Mouse (Mus musculus): ENCODE data around the gene Map2k6. TPM values are rescaled to one million over a fixed set of nuclear protein-coding genes. Genes with fewer than 3 reads are reported as not detected.

The Map2k6 gene
- total RNA-seq, 2 experiments from 2014 or later, result 24.0 to 30.4 TPM

- DNase-seq, result no peak
- intact Hi-C loops (cut with DNase I; ENCODE audit: low total_unique reads), result no loop called here
Observed at GRCm38 (mm10) chr11:110476361-110477151, 77.6 kb downstream of the Map2k6 start.

GRCm38 (mm10) chr11:110477961-110478869, 79.3 kb downstream of the Map2k6 start:
- DNase-seq, result no peak
- intact Hi-C loops (cut with DNase I; ENCODE audit: low total_unique reads), result no loop called here

GRCm38 (mm10) chr11:110478978-110479384, 80.1 kb downstream of the Map2k6 start:
- no peak for DNase-seq
- intact Hi-C loops (cut with DNase I; ENCODE audit: low total_unique reads), result no loop called here

GRCm38 (mm10) chr11:110481406-110481805, 82.5 kb downstream of the Map2k6 start:
- intact Hi-C loops (cut with DNase I; ENCODE audit: low total_unique reads), result no loop called here
- DNase-seq, result no peak

GRCm38 (mm10) chr11:110482176-110482575, 83.3 kb downstream of the Map2k6 start:
- intact Hi-C loops (cut with DNase I; ENCODE audit: low total_unique reads), result no loop called here
- DNase-seq, result no peak

GRCm38 (mm10) chr11:110482649-110483048, 83.7 kb downstream of the Map2k6 start:
- intact Hi-C loops (cut with DNase I; ENCODE audit: low total_unique reads), result no loop called here
- no peak for DNase-seq

- DNase-seq, result no peak
- intact Hi-C loops (cut with DNase I; ENCODE audit: low total_unique reads), result no loop called here
Observed at GRCm38 (mm10) chr11:110483165-110483564, 84.2 kb downstream of the Map2k6 start.

GRCm38 (mm10) chr11:110484426-110484825, 85.5 kb downstream of the Map2k6 start:
- intact Hi-C loops (cut with DNase I; ENCODE audit: low total_unique reads), result no loop called here
- DNase-seq, result no peak

GRCm38 (mm10) chr11:110485081-110485480, 86.2 kb downstream of the Map2k6 start:
- no peak for DNase-seq
- intact Hi-C loops (cut with DNase I; ENCODE audit: low total_unique reads), result no loop called here

- intact Hi-C loops (cut with DNase I; ENCODE audit: low total_unique reads), result no loop called here
- no peak for DNase-seq
Observed at GRCm38 (mm10) chr11:110487796-110488195, 88.9 kb downstream of the Map2k6 start.

GRCm38 (mm10) chr11:110488301-110488700, 89.4 kb downstream of the Map2k6 start:
- no peak for DNase-seq
- intact Hi-C loops (cut with DNase I; ENCODE audit: low total_unique reads), result no loop called here

GRCm38 (mm10) chr11:110495323-110496060, 96.6 kb downstream of the Map2k6 start:
- no peak for DNase-seq
- intact Hi-C loops (cut with DNase I; ENCODE audit: low total_unique reads), result no loop called here

- DNase-seq, result peak; percentile 40
- intact Hi-C loops (cut with DNase I; ENCODE audit: low total_unique reads), result no loop called here
Observed at GRCm38 (mm10) chr11:110496061-110496446, 97.1 kb downstream of the Map2k6 start.

- no peak for DNase-seq
- intact Hi-C loops (cut with DNase I; ENCODE audit: low total_unique reads), result no loop called here
Observed at GRCm38 (mm10) chr11:110497743-110498142, 98.8 kb downstream of the Map2k6 start.

- intact Hi-C loops (cut with DNase I; ENCODE audit: low total_unique reads), result no loop called here
- peak; percentile 26 for DNase-seq
Observed at GRCm38 (mm10) chr11:110498651-110499213, 99.8 kb downstream of the Map2k6 start.

GRCm38 (mm10) chr11:110502937-110503670, 104.2 kb downstream of the Map2k6 start:
- DNase-seq, result no peak
- intact Hi-C loops (cut with DNase I; ENCODE audit: low total_unique reads), result loop anchor here (10.0 kb wide), 1 partner anchor 1022 kb away; no protein-coding TSS in a partner anchor

- no peak for DNase-seq
- intact Hi-C loops (cut with DNase I; ENCODE audit: low total_unique reads), result no loop called here
Observed at GRCm38 (mm10) chr11:110511466-110511865, 112.5 kb downstream of the Map2k6 start.

- DNase-seq, result no peak
- intact Hi-C loops (cut with DNase I; ENCODE audit: low total_unique reads), result no loop called here
Observed at GRCm38 (mm10) chr11:110518648-110519047, 119.7 kb downstream of the Map2k6 start.

GRCm38 (mm10) chr11:110522906-110523305, 124.0 kb downstream of the Map2k6 start:
- intact Hi-C loops (cut with DNase I; ENCODE audit: low total_unique reads), result no loop called here
- DNase-seq, result no peak

All from gastrocnemius, postnatal 14 days (tissue).